Mouse (Mus musculus): ENCODE results near the gene Tcl1b1.

DNA sequence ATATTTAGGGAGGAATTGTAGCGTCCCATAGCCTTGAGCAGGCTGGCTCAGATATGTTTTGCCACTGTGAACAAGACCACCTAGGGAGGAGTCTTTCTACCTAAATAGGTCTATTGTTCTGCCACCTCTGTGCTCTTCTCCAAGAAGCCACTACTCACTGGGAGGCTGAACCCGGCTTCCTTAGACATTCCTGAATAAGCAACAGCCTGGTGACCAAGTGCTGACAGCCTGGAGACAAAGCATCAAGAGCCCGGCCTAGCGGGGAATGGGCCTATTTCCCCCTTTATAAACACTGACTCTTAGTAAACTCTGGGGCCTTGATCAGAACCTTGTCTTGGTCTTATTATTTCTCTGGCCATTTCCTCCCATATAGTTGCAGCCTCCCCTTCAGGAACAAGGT lies 33.0 kb upstream of the Tcl1b1 start:
- TF ChIP-seq E2F4 (IDR thresholded peaks at IDR 0.05; ENCODE audit: insufficient read depth), result no peak
- TF ChIP-seq USF1 (IDR thresholded peaks at IDR 0.05; ENCODE audit: low read depth), result no peak
- no peak for TF ChIP-seq POLR2A (IDR thresholded peaks at IDR 0.05; ENCODE audit: insufficient read length, low read depth)
- TF ChIP-seq MAX (IDR thresholded peaks at IDR 0.05; ENCODE audit: low read depth), result no peak

Measured in myocyte (in vitro differentiated cells).